Mouse (Mus musculus): ENCODE results near the gene Porcn.

The Porcn gene

GRCm38 (mm10) chrX:8205088-8205487 is 1.2 kb downstream of the Porcn start:
- DNase-seq, result no peak

DNA sequence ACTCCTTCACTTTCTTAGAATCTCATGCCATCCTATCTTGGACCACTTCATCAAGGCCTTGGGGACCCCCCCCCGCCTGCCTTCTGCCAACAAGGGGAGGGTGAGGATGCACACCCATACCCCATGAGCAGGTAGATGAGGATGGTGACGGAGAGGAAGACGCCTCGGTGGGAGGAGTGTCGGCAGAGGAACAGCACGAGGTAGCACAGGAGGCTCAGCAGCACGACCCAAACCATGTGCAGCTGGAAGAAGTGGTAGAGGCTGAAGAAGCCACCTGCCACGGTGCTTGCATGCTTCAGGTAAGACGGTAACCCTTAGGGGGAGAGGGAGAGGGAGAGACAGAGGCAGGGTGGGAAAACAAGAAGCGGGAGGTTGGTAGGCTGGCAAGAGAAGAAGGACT is 2.2 kb downstream of the Porcn start:
- no peak for DNase-seq

DNA sequence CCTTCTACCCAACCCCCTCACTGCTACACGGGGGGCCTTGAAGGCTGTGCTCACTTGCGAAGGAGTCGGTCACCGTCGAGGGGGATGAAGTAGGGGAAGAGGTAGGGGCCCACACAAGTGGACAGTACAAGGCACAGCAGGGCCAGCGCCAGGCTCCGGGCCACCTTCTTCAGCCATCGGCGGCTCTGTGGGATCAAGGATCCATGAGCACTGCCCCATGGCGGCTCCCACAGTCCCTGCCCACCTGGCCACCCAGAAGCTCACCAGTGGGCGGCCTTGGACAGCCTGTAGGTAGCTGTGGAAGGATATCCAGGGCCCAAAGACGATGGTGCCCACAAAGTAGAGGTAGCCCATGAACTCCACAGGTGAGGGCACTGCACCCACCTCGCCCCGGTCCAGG is 3.2 kb downstream of the Porcn start:
- no peak for DNase-seq

GRCm38 (mm10) chrX:8193419-8193723 is 13.0 kb downstream of the Porcn start, which contains the start of gene Ebp:
TSS of gene Ebp (minus strand) at chrX:8193512.
- DNase-seq, result no peak

- DNase-seq, result peak; percentile 77
Observed at GRCm38 (mm10) chrX:8192640-8193418, 13.5 kb downstream of the Porcn start.

- no peak for DNase-seq
Observed at GRCm38 (mm10) chrX:8192126-8192639, 14.1 kb downstream of the Porcn start.

- peak; percentile 22 for DNase-seq
Observed at GRCm38 (mm10) chrX:8182871-8183540, 23.3 kb downstream of the Porcn start.

- DNase-seq, result no peak
Observed at GRCm38 (mm10) chrX:8179646-8180045, 26.7 kb downstream of the Porcn start.

DNA sequence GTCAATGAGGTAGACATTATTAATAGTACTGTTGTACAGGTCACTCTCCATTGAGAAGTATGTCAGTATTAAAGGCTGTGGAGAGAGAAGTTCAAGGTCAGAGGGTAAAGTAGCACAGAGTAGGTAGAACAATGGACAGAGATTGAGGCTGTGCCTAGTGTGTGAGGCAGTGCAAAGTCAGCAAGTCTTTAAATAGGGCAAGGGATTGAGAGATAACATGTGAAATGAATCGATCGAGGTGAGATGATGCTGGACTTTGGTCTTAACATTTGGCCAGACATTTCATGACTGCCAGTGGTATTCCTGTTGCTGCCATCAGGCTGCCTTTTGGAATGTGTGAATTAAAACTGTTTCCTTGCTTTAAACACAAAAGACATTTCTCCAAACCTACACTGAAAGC is 27.5 kb downstream of the Porcn start:
- DNase-seq, result no peak

DNA sequence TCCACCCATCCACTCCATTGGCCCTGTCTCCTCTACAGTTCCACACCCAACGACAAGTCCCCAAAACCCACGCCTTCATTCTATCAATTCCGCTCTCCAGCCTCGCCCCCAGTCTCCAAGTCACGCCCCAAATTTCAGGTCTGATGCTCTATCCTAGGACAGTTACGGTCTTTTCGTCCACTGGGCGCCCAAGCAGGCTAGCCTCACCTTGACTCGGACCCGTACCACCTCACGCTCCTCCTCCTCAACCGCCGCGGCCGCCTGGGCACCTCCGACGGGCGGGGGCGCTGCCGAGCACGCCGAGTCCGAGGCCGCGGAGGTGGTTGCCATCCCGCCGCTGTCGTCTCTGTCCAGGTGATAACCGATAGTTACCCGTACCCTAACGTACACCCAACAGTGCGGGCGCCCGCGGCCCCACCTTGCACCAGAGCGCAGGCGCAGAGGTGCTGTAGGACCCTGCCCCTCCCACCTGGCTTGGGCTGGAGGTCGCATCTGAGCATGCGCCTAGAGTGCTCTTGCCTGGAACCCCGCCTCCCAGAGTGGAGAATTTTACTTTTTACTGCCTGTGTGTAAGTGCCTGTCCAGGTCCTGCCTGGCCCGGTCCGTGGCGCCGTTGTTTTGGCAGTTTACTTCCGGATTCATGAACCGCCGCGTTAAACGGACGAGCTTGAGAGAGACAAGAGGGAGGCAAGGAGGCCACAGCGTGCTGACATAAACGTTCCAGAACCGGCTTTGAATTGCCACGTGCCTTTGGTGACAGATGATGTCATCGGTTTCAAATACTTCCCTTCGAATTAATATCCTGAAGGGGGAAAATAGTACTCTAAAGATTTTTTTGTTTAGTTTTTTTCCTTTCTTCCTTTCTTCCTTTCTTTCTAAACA is 30.6 kb downstream of the Porcn start, which contains the start of gene Tbc1d25:
Tbc1d25 (minus strand) TSS at position 678 of the 882 bp plus-strand sequence.
- peak; percentile 89 for DNase-seq

GRCm38 (mm10) chrX:8175169-8175503 is 31.2 kb downstream of the Porcn start:
- no peak for DNase-seq

GRCm38 (mm10) chrX:8167716-8168647 is 38.3 kb downstream of the Porcn start:
- DNase-seq, result no peak

GRCm38 (mm10) chrX:8164471-8164870 is 41.9 kb downstream of the Porcn start:
- DNase-seq, result no peak

GRCm38 (mm10) chrX:8163076-8163475 is 43.2 kb downstream of the Porcn start:
- DNase-seq, result no peak

GRCm38 (mm10) chrX:8145153-8145991 is 61.0 kb downstream of the Porcn start, which contains the start of gene Rbm3:
TSS of gene Rbm3 (minus strand) at chrX:8145880.
- peak; percentile 84 for DNase-seq
